In genomic region chr6:85989570-85989969, GRCm38 (mm10) we compare ENCODE assay signal across 12 mouse cellular contexts. TPM values are rescaled to one million over a fixed set of nuclear protein-coding genes. Genes with fewer than 3 reads are reported as not detected.
"Had no signal": no experiment of that assay in that cellular context is flagged by ENCODE, and none has a peak within 500 bp of the region (broad histone marks: within the 10 kb centered on the region; RNA-seq: fewer than 3 reads in every experiment).

No protein-coding gene starts in this region.

RNA-seq across cellular contexts. Expression of gene Figla, which starts 26.4 kb away (rescaled TPM):
- polyA plus RNA-seq: neural tube, embryonic 13.5 days; neural tube, embryonic 14.5 days; neural tube, embryonic 15.5 days; small intestine, adult 2 months; spleen, adult 2 months; stomach, embryonic 14.5 days; stomach, embryonic 15.5 days; stomach, embryonic 16.5 days; stomach, postnatal 0 days; thymus, adult 2 months; thymus, postnatal 0 days; urinary bladder, adult 2 months had no signal
